Mouse (Mus musculus): ENCODE data around the gene Ext2.

Gene Ext2

GRCm38 (mm10) chr2:93729585-93729984 lies 92.8 kb downstream of the Ext2 start:
- DNase-seq: no peak

GRCm38 (mm10) chr2:93723138-93723744 lies 99.1 kb downstream of the Ext2 start:
- no peak for DNase-seq

GRCm38 (mm10) chr2:93720956-93721355 lies 101.4 kb downstream of the Ext2 start:
- no peak for DNase-seq

- DNase-seq: peak; percentile 73 to 81
Observed at GRCm38 (mm10) chr2:93719792-93720675, 102.3 kb downstream of the Ext2 start.

- no peak for DNase-seq
Observed at GRCm38 (mm10) chr2:93713267-93713666, 109.1 kb downstream of the Ext2 start.

- DNase-seq: no peak
Observed at GRCm38 (mm10) chr2:93711460-93711859, 110.9 kb downstream of the Ext2 start.

- no peak for DNase-seq
Observed at GRCm38 (mm10) chr2:93709696-93710095, 112.7 kb downstream of the Ext2 start.

GRCm38 (mm10) chr2:93709241-93709640 lies 113.1 kb downstream of the Ext2 start:
- no peak for DNase-seq

GRCm38 (mm10) chr2:93706825-93707224 lies 115.5 kb downstream of the Ext2 start:
- no peak for DNase-seq

- DNase-seq: no peak
Observed at GRCm38 (mm10) chr2:93706407-93706806, 116.0 kb downstream of the Ext2 start.

- DNase-seq: no peak
Observed at GRCm38 (mm10) chr2:93704195-93704594, 118.2 kb downstream of the Ext2 start.

- DNase-seq: no peak
Observed at GRCm38 (mm10) chr2:93702936-93703926, 119.1 kb downstream of the Ext2 start.

- DNase-seq: no peak
Observed at GRCm38 (mm10) chr2:93699346-93699745, 123.0 kb downstream of the Ext2 start.

- no peak for DNase-seq
Observed at GRCm38 (mm10) chr2:93696181-93696641, 126.2 kb downstream of the Ext2 start.

- DNase-seq: peak; percentile 41 to 60
Observed at GRCm38 (mm10) chr2:93693101-93693500, 129.3 kb downstream of the Ext2 start.

- DNase-seq: peak; percentile 66 to 79
Observed at GRCm38 (mm10) chr2:93690064-93690930, 132.1 kb downstream of the Ext2 start.

- DNase-seq: no peak
Observed at GRCm38 (mm10) chr2:93683674-93684073, 138.7 kb downstream of the Ext2 start.

- no peak for DNase-seq
Observed at GRCm38 (mm10) chr2:93682601-93683202, 139.7 kb downstream of the Ext2 start.

- DNase-seq: no peak
Observed at GRCm38 (mm10) chr2:93681321-93681720, 141.0 kb downstream of the Ext2 start.

GRCm38 (mm10) chr2:93677231-93677630 lies 145.1 kb downstream of the Ext2 start:
- peak; percentile 36 to 61 for DNase-seq

GRCm38 (mm10) chr2:93671573-93672184 lies 150.7 kb downstream of the Ext2 start:
- DNase-seq: peak in 1 of 2 experiments; percentile 37
